Mouse (Mus musculus): ENCODE measurements around the gene Pif1. TPM values are rescaled to one million over a fixed set of nuclear protein-coding genes. Genes with fewer than 3 reads are reported as not detected.

The Pif1 gene
- 12.9 and 29.1 TPM in 2 replicates for total RNA-seq (2017)

DNA sequence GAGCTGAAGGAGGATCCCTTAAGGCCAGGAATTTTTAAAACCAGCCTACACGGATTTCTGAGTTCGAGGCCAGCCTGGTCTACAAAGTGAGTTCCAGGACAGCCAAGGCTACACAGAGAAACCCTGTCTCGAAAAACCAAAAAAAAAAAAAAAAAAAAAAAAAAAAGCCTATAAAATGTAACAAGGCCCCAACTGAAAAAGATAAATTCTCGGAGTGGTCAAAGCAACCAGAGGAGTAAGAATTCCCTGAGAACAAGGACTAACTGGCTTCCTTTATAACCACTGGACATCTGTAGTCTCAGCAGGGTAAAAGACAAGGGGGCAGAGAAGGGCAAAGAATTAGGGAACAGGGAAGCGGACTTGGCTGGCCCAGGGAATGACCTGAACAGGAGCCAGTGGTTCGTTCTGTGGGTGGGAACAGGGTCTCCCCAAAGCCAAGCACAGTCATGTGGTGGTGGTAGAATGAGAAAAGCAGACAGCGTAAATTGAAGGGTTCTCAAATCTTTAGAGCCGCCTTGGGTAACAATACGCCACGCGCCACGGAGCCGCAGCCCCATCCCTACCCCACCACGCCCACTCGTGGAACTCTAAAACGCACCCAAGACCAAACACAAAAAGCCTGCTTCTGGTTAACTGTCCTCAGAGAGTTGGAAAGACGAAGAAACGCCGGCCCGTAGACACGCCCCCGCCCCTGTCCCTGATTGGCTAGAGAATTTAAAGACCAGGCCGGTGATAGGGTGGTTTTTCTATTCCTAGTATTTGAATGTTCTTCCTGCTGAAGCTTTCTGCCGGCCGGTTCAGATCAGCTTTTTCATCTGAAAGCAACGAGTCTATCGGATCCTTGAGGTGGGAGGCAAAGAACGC lies at the start of gene Pif1:
Gene Pif1 (plus strand): TSS at position 755 of the 864 bp plus-strand sequence.
- peak; percentile 89 for ATAC-seq (replicated peaks; ENCODE audit: low read depth, poor library complexity, severe bottlenecking)

DNA sequence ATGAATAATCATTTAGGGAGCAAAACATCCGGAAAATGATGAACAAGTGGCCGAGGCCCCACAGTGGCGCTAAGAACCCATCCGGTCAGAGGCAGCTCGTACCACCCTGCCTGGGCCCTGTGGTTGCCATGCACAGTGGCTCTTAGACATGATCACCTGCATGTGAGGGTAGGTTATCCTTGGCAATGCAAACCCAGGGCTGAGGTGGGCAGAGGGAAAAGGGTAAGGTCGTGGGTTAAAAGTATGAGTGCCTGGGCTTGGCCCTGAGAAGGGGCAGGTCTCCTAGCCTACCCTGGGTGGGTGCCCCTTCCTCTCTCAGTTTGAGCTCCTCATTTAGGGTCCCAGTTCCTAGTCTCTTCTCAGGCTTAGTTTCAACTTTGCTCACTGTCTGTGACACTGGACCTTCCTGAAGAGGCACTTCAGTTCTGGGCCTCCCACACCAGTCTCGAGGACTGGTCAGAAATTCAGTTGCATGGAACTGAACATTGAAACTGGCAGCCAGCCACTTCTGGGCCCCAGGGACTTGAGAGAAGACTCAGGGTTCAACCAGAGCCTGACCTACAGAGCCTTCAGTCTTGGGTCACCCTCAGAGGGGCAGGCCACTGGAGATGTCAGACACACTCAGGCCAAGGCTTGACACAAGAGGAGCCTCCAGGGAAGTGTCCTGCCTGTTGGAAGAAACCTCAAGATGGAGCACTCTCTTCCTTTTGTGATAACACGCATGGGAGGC lies 48.9 kb upstream of the Pif1 start:
- no peak for ATAC-seq (replicated peaks; ENCODE audit: low read depth, poor library complexity, severe bottlenecking)

DNA sequence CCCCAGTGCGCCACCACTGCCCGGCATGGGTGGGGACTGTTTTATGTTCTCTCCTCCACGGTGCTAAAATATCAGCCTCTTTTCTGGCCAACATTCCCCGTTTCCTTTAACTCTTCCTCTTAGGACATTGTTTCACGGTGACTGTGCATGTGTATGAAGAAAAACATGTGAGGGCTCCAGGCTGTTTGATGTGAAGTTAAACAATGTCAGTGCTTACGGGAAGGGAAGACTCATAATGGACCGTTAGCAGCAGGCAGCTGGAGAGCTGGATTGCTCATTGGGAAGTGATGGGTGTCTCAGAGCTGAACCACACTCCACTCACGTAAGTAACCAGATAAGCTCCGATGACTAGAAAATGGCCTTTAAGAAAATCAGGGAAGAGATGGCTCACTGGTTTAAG lies 47.3 kb upstream of the Pif1 start:
- ATAC-seq (replicated peaks; ENCODE audit: low read depth, poor library complexity, severe bottlenecking), result no peak

DNA sequence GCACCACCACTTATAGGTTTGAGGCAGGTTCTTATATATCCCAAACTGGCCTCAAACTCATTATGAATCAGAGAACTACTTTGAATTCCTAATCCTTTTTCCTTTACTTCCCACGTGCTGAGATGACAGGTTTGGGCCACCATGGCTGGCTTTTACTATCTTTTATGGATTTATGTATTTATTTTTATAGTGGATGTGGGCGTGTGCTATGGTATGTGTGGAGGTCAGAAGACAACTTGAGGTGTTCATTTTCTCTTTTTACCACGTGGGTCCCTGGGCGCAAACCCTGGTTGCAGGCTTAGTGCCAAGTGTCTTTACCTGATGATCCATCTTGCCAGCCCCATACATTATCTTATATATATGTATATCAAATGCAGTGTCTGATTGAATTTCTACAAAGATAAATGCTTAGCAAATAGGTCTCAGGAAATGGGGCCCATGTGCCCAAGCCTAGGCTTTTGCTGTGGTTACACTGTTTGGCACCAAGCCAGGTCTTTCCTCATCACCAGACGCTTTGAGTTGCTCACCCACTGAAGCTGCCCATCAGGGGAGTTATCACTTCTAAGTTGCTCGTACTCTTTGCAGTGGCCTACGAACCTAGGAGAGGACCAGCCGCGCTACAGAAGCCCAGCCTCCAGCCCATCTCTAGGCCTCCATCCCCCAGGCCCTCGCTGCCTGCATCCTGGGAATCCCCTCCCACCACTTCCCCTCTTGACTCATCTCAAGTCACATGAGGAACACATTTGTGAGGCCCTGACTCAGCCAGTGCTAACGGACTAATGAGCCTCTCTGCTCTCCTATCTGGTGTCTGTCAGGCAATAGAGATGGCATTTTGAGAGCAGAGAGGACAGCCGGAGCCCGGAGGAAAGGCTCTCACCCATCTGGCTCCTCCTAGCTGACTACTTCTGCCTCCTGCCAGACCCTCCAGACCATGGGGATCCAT lies 45.6 kb upstream of the Pif1 start:
- peak; percentile 62 for ATAC-seq (replicated peaks; ENCODE audit: low read depth, poor library complexity, severe bottlenecking)

DNA sequence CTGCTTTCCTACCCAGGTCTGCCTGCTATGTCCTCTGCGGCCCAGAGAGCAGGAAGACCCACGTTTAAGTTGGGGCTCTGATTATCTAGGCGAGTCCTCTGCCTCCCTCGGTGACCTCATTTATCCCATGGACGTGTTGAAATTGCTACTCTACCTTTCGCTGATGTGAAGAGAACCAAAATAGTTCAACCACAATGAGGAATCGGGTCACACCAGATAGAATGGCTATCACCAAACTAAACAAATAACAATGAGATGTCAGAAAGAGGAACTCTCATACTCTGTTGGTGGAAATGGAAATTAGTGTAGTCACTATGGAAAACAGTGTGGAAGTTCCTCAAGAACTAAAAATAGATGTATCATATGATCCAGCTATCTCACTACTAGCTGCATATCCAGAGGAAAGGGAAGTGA lies 44.8 kb upstream of the Pif1 start:
- ATAC-seq (replicated peaks; ENCODE audit: low read depth, poor library complexity, severe bottlenecking), result peak; percentile 62

DNA sequence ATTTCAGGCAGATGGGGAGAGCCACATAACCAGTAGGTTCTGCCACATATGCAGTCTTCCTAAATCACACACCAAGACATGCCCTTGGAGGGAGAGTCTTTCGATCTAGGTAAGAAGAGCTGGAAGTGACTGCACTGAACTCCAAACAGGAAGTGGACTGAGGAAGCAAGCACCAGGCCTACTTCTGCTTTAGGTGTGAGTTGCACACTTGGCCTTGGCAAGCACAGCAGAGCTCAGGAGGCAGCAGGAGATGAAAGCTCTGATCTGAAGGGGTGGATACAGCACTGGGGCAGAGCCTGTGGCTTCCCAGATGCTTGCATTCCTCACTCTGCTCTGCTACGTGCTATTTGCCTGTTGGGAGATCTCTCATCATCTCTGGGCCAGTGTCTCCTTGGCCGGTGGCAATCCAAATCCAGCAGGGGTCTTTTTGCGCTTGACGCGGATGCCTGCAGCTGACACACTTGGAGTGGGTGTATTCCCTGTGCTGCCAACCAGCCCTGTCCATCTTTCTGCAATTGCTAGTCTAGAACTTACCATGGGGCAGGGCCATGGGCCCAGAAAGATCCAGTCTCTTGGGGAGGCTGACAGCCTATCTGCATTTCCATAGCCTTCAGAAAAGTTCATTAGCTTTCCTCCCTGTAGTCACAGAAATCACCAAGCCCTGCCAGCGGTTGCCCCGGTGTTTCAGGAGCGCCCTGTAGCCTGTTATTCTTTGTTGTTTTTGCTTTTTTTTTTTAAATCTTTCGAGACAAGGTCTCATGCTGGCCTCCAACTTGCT lies 41.1 kb upstream of the Pif1 start:
- peak; percentile 39 for ATAC-seq (replicated peaks; ENCODE audit: low read depth, poor library complexity, severe bottlenecking)

DNA sequence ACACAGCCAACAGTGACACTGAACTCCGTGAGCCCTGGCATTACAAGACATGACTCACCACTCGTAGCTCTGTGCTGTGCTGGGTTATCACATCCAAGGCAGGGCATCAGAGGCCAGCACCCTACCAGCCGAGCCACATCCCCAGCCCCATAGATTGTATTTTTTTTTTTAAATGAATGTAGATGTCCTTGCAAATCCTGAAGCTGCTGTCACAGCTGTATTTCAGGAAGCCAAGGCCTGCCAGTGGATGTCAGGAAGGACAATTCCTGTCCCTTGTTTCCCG lies 40.6 kb upstream of the Pif1 start:
- ATAC-seq (replicated peaks; ENCODE audit: low read depth, poor library complexity, severe bottlenecking), result no peak

DNA sequence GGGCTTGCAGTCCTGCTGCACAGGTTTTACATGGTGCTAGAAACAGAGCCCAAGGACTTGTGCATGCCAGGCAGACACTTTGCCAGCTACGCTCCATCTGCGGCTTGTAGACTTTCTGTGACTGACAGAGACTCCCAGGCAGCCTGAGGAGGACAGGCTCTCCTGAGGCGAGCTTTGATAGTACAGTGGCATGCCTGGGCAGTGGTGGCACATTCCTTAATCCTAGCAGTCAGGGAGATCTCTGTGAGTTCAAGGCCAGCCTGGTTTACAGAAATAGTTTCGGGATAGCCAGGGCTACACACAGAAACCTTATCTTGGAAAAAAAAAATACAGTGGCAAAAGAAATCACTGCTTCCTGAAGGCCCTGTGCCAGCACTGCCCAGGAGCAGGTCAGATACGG lies 39.8 kb upstream of the Pif1 start:
- no peak for ATAC-seq (replicated peaks; ENCODE audit: low read depth, poor library complexity, severe bottlenecking)

DNA sequence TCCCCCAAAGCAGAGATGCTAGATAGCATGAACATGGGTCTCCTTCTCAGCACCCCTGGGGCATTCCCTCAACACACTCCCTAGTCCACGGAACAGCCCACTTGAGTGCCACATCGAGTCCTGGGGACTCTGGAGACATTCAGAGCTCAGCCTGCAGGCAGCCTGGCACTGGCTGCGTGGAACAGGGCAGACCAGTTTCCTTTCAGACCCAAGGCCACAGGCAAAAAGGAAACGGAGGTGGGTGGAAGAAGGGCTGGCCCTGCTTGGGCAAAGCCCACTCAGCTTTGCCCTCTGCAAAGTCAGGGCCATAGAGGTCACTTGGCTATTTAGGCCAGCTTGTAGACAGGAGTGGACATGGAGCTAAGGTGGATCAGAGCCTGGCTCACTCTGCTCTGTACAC lies 39.1 kb upstream of the Pif1 start:
- no peak for ATAC-seq (replicated peaks; ENCODE audit: low read depth, poor library complexity, severe bottlenecking)

DNA sequence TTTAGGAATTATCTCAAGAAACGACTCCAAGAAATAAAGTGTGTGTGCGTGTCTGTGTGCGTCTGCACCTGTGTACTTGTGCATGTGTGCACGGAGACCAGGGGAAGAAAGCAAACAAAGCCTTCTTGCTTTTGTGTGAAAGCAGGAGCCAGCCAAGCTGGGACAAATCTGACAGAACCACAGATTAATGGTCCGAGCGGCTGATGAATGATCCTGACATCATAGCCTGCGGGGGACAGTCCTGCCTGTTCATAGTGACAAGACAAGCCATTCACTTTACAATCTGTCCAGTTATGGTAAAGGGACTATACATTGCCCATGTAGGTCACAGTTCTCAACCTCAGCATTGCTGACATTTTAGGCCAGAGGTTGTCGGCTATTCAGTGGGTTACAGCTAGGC lies 38.6 kb upstream of the Pif1 start:
- ATAC-seq (replicated peaks; ENCODE audit: low read depth, poor library complexity, severe bottlenecking), result no peak

DNA sequence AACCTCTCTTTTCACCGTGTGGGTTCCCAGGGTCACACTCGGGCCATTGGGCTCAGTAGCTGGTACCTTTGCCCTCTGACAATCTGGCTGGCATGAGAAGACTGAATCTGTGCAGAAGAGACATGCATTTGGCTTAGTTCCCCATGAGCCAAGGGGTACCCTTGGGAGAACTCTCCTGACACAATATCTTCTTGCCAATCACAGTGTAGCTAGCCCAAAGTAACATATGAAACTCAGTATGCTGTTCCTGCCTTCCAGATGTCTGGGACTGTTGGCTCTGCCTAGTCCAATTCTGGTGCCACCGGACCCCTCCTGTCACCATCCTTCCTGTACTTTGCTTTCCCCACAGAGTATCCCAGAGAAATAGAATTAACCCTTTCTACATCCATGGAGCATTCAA lies 37.8 kb upstream of the Pif1 start:
- ATAC-seq (replicated peaks; ENCODE audit: low read depth, poor library complexity, severe bottlenecking), result no peak

DNA sequence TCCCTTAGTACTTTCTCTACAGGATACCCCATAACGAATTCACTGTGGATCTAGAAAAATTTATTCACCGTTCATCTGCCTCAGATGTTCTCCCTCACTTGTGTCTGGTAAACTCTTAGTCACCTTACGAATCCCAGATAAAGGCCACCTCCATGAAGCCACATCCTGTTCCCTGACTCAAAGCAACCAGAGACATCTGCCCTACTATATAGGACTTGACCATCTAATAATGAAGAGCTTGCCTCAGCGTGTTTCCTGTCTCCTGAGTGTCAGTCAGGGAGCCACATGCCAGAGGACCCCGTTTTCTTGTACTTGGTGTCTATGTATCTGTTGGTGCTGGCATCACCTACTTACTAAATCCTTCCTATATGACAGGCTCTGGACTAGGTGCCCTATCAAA lies 37.3 kb upstream of the Pif1 start:
- no peak for ATAC-seq (replicated peaks; ENCODE audit: low read depth, poor library complexity, severe bottlenecking)

DNA sequence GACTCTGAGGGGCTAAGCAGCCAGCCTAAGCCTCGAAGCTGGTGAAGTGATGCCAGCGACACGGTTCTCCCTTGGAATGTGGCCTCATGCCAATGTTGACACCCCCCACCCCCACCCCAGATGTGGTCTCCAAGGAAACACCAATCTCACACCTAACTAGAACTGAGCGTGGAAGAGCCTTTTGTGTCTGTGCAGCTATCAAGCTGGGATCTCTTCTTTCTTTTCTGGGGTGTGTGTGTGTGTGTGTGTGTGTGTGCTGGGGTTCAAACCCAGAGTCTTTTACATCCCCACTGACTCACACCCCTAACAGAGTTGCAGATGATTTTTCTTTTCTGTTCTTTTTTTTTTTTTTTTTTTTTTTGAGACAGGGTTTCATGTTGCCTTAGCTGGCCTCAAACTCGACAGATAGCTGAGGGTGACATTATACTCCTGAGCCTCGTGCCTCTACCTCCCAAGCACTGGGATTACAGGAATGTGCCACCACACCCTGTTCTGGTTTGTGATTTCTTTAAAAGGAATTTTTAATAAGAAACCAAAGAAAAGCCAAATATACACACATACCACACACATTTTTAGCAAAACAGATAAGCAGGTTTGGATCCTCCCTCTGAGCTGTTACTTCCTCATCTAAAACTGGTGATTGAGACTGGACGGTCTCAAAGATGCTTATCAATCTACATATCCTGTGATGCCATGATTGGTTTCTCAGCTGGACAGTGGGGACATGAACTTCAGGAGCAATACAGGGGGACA lies 36.7 kb upstream of the Pif1 start:
- ATAC-seq (replicated peaks; ENCODE audit: low read depth, poor library complexity, severe bottlenecking), result no peak

DNA sequence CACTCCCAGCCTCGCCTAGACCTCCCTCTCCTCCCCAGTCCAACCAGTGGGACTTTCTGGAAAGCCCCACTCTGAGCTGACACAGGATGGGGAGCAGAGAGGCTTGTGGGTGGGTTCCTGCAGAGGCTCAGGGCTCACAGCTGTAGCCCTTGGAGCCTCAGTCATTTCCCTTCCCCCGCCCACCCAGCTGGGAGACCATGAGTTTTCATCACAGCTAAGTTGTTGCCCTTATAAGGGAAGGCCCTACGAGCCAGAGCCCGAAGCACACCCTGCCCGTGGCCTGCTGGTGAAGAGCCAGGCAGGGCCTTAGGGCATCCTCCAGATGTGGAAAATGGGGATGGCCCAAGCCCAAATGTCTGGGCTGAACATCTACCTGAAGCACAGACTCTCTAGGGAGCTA lies 35.9 kb upstream of the Pif1 start:
- peak; percentile 62 for ATAC-seq (replicated peaks; ENCODE audit: low read depth, poor library complexity, severe bottlenecking)

DNA sequence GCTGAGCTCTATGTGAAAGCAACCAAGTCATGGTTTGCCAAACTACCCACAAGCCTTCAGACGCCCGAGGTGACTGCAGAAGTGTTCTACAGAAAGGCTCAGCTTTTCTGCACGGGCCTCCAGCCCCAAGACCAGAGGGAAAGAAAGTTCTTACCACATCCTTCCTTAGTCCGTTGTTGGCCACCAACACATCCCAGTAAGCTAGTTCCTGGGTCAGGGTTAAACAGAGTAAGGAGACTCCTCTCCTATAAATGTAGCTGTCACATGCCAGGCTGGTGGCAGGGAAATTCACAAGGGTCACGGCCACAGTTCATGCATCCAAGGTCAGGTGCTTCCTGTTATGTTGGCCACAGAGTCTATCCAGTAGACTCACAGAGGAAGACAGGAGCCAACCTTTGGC lies 34.8 kb upstream of the Pif1 start:
- peak; percentile 49 for ATAC-seq (replicated peaks; ENCODE audit: low read depth, poor library complexity, severe bottlenecking)

DNA sequence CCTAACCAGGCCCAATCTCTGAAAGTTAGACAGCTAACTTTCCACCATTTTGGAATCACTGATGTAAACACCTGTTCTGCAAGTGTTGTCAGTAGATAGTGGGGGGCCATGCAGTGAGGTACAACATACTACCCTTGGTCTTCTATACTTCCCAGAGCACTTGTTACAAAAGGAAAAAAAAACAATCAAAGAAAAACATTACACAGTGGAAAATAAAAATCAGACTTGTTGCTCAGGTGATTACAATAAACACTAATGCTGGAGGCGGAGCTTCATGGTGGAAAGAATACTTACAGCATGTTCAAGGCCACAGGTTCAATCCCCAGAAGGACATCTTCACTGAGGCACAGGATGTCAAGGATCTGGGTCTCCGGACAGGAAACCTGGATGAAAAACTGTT lies 34.2 kb upstream of the Pif1 start:
- ATAC-seq (replicated peaks; ENCODE audit: low read depth, poor library complexity, severe bottlenecking), result no peak

DNA sequence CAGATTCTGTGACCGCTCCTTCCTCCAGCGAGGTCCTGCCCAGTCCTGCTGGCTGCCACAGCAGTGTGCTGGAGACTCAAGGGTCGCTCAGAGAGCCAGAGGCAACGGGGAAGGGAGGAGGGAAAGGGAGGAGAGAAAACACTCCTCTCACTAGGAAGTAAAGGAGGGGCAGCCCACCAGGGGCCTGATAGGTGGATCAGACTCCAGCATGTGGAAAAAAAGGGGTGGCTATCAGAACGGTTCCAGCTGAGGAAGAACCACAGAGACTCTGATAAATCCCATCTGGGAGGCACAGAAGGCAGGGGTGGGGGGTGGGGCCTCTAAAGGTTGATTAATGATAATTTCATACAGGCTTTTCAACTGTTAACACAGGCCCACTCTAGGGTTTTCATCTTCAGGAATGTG lies 32.0 kb upstream of the Pif1 start:
- peak; percentile 57 for ATAC-seq (replicated peaks; ENCODE audit: low read depth, poor library complexity, severe bottlenecking)

DNA sequence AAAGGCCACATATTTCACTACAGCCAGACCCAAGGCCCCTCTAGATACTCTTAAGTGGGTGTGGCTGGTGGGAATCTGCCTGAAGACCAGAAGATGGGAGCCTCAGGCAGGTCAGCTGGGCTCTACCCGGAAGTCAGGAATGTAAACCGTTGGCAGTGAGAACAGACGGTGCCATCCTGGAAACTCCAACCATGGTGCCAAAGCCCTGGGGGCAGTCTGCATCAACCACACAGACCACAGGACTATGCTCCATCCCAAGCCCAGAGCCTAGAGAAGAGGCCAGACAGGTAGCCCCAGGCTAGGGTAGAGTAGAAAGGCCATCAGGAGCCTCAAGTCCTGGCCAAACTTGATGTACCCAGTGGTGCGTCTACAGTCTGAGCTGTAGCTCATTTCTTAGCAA lies 31.3 kb upstream of the Pif1 start:
- ATAC-seq (replicated peaks; ENCODE audit: low read depth, poor library complexity, severe bottlenecking), result no peak

DNA sequence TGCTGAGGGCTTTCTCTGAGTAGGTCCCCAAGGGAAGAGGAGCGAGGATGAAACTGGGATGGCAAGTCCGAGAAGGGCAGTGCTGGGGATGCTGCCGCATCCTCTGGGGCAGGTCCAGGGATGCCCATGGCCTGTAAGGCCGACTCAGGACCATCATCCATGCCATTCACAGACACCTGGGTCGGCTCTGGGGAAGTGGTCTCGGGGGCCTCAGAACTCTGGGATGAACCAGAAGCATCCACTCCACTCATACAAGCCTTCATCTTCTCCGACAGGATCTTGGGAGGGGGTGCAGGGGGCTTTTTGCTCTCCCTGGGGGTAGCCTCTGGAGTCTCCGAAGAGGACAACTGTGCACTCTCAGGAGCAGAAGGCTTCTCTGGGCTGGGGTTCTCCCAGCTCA lies 30.6 kb upstream of the Pif1 start:
- ATAC-seq (replicated peaks; ENCODE audit: low read depth, poor library complexity, severe bottlenecking), result no peak

Data from common myeloid progenitor, adult 5-6 weeks (primary cell).